Mouse (Mus musculus) neural tube, embryonic 15.5 days (tissue): Measurements from ENCODE around the gene BC024978. TPM values are rescaled to one million over a fixed set of nuclear protein-coding genes. Genes with fewer than 3 reads are reported as not detected.
A peak's percentile ranks its signal among the peaks of the same experiment; 100 is the strongest.

Source experiments
- ATAC-seq: fragments of 200-750 bp; cut with Nextera tagmentation; 2 replicates; pipeline ENCODE4 v1.8.0; 2017; ENCODE audit warnings: mild to moderate bottlenecking, moderate TSS enrichment, moderate library complexity; ENCODE audit not compliant: low FRiP score
- H3K27ac ChIP-seq: fragments of 300-500 bp; sonication (generic); replicated peaks from 2 replicates; pipeline ENCODE4 v1.5.1; 2015; ENCODE audit warnings: mild to moderate bottlenecking, inconsistent platforms
- H3K27me3 ChIP-seq: fragments of 300-500 bp; sonication (generic); replicated peaks from 2 replicates; pipeline ENCODE4 v1.6.1; 2015; ENCODE audit warnings: inconsistent platforms
- H3K36me3 ChIP-seq: fragments of 300-500 bp; sonication (generic); 2 replicates; pipeline ENCODE4 v1.6.1; 2015; ENCODE audit warnings: inconsistent platforms
- H3K4me1 ChIP-seq: fragments of 300-500 bp; sonication (generic); 2 replicates; pipeline ENCODE4 v1.6.1; 2015; ENCODE audit warnings: inconsistent platforms
- H3K4me2 ChIP-seq: fragments of 300-500 bp; sonication (generic); 2 replicates; pipeline ENCODE4 v1.6.1; 2015; ENCODE audit warnings: inconsistent platforms, mild to moderate bottlenecking, moderate library complexity
- H3K4me3 ChIP-seq: fragments of 300-500 bp; sonication (generic); replicated peaks from 2 replicates; pipeline ENCODE4 v1.5.1; 2015; ENCODE audit warnings: mild to moderate bottlenecking, inconsistent platforms
- H3K9ac ChIP-seq: fragments of 300-500 bp; sonication (generic); replicated peaks from 2 replicates; pipeline ENCODE4 v1.6.1; 2015; ENCODE audit warnings: mild to moderate bottlenecking, inconsistent platforms
- H3K9me3 ChIP-seq: fragments of 300-500 bp; sonication (generic); replicated peaks from 2 replicates; pipeline ENCODE4 v1.6.1; 2016; ENCODE audit warnings: inconsistent platforms
- WGBS: fragments of 180-500 bp; shearing (Covaris S2); methylation state at CpG from one replicate; pipeline ENCODE4 v1.1.7; 2015; ENCODE audit warnings: mixed read lengths; 5-methylcytosine and 5-hydroxymethylcytosine counted together
- microRNA counts: library from miRNA; unstranded; fragments of <30 nt; microRNA quantifications from one replicate; lab custom pipeline; 2016
- microRNA-seq: library from miRNA; unstranded; fragments of <30 nt; microRNA quantifications from one replicate; pipeline ENCODE4, GENCODE M21; 2017
- polyA plus RNA-seq: library from polyadenylated mRNA; unstranded; fragments of >200 nt; fragmentation: Nextera tagmentation; extraction: Ambion mirVana; gene quantifications from 2 replicates; pipeline ENCODE4 v1.2.1, GENCODE M21; 2015

BC024978 gene
- polyA plus RNA-seq, 1 experiment from 2014 or later = 3.4 TPM

DNA sequence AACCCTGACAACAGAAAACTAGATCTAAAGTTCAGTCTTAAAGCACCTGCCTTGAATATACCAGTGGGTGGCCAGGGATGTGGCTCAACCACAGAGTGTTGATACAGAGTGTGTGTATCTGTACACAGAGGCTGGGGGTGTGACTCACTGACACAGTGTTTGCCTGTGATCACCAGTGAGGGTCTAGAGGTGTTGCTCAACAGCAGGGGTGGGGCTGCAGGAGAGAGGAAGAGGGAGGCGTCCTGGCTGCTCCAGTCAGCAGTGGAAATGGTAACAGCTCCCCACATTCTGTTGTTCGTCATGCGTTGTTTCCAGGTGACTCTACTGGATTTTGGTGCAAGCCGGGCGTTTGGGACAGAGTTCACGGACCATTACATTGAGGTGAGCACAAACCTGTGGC lies 56.4 kb downstream of the BC024978 start:
- Histone ChIP-seq H3K36me3 (peaks cover 30% of the 10 kb centered on the region), H3K9me3 (no peaks in the 10 kb centered on the region), H3K4me3 (no peak overlapping the region), H3K4me1 (peaks cover 8% of the 10 kb centered on the region), H3K27ac (no peak overlapping the region), H3K4me2 (no peak overlapping the region), H3K9ac (no peak overlapping the region), H3K27me3 (no peaks in the 10 kb centered on the region)
- ATAC-seq = no peak
- 89% methylated on average over 6 of the region's 6 CpGs for WGBS

DNA sequence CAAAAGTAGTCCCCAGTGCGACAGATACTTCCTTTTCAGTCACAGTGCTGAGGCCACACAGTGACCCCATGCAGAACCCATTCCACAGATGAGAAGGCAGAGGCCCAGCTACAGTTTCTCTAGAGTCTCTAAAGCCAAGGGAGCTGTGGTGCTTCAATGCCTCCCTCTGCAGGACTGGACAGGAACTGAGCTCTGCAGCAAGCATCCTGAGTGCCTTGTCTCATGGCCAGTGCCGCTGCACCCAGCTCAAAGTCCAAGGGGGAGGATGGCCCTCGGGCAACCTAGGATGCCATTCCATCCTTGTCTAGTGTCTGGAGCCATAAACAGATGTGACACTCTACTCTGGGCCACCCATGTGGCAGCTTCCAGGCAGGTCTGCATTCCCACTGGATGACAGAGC lies 60.1 kb downstream of the BC024978 start:
- no peak for ATAC-seq
- peaks cover 17% of the 10 kb centered on the region for H3K36me3 ChIP-seq
- 83% methylated on average over 3 of the region's 3 CpGs for WGBS
- H3K4me1 ChIP-seq = peaks cover 33% of the 10 kb centered on the region
- no peak overlapping the region for H3K27ac ChIP-seq
- H3K27me3 ChIP-seq = no peaks in the 10 kb centered on the region
- no peak overlapping the region for H3K9ac ChIP-seq
- H3K9me3 ChIP-seq = no peaks in the 10 kb centered on the region
- H3K4me3 ChIP-seq = no peak overlapping the region
- no peak overlapping the region for H3K4me2 ChIP-seq

DNA sequence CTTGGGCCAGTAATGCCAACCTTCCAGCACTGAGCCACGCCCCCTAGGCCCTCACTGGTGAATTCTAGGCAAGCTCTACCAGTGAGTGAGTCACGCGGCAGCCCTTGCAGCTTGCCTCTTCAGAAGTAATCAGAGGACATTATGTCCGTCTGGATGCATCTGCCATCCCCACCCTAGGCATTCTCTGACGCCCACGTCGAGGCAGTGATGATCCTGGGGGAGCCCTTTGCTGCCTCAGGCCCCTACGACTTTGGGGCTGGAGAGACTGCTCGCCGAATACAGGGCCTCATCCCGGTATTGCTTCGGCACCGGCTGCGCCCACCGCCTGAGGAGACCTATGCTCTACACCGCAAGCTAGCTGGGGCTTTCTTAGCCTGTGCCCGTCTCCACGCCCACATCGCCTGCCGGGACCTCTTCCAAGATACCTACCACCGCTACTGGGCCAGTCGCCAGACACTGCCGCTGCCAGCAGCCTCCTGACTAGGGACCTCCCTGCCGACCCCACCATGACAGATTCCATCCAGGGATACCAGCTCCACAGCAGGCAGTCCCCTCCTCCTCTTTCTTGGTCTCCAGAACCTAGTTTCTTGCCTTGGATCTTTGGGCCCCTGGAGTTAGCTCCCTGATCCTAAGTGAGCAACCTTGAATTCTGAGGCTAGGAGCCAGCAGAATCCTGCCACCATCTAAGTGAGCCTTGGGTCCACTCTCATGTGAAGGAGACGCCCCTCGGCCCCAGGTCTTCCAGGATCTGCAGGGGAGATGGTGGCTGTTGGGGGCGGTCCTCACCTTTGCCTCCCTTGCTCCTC lies 61.7 kb downstream of the BC024978 start:
- H3K9ac ChIP-seq = no peak overlapping the region
- H3K4me2 ChIP-seq = peak overlapping the region; percentile 84
- WGBS = 11% methylated on average over 27 of the region's 27 CpGs

DNA sequence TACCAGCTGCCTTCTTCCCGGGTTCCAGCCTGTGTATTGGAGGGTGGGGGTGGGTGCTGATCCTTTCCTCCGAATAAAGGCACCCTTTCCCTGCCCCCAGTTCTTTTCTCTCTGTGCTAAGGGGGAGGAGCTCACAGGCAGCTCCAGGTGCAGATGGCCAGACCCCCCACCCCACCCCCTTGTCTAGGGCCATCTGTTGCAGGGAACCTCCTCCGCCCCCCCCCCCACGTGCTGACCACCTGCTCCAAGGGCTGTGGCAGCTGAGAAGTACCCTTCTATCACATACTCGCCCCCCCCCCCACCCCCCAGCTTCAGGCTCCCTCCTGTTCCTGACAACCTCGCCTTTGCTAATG lies 62.2 kb downstream of the BC024978 start:
- 0% methylated on average over 5 of the region's 6 CpGs for WGBS
- Histone ChIP-seq H3K9ac (peak overlapping the region; percentile 87; the same call in 1 of the 2 replicates), H3K4me1 (peaks cover 46% of the 10 kb centered on the region)

More for the DNA sequence above, 61.7 kb downstream of the BC024978 start:
- Histone ChIP-seq H3K4me3 (peak overlapping the region; percentile 72; the same call in 1 of the 2 replicates), H3K27ac (peak overlapping the region; percentile 81), H3K36me3 (peaks cover 10% of the 10 kb centered on the region), H3K4me1 (peaks cover 46% of the 10 kb centered on the region), H3K27me3 (no peaks in the 10 kb centered on the region), H3K9me3 (no peaks in the 10 kb centered on the region)
- ATAC-seq = no peak

DNA sequence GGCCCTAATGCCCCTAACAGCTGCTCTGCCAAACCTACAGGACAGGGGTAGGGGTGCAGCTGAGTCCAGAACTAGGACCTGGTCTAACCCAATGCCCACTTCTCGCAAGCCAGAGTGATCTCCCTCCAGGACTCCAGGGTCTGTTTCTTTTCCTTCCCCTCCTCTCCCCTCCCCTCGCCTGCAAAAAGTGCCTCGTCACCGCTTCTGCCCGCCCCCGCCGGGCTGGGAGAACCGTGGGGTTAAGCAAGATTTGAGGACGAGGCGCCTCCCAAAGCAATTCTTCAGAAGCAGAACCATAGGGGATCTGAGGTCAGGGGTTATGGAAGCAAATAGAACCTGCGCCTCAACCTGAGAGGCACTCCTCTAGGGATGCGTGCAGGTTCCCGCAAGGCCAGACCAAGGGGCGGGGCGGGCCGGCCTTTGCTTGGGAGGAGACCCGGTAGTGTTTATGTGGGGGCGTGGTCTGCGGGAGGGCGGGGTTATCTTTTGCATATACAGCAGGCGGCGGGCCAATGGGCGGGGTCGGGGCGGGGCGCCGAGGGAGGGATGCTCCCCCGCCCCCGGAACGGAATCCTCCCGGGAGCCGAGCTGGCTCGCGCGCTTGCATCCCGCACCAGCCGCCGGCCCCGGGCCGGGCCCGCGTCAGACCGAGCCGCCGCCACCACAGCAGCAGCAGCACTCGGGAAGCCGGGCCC lies 62.8 kb downstream of the BC024978 start, which contains the start of gene Numbl:
Gene Numbl (plus strand): TSS at position 229 of the 695 bp plus-strand sequence.
- peaks cover 15% of the 10 kb centered on the region for H3K36me3 ChIP-seq
- peak within 1 kb of the TSS; percentile 72 for H3K4me3 ChIP-seq
- H3K4me1 ChIP-seq = peaks cover 46% of the 10 kb centered on the region
- ATAC-seq = peak; percentile 79
- no peaks in the 10 kb centered on the region for H3K27me3 ChIP-seq
- H3K4me2 ChIP-seq = peak within 1 kb of the TSS; percentile 84
- H3K9me3 ChIP-seq = no peaks in the 10 kb centered on the region
- under 1% methylated on average over 44 of the region's 47 CpGs for WGBS
- H3K9ac ChIP-seq = peak within 1 kb of the TSS; percentile 87
- peak within 1 kb of the TSS; percentile 90 for H3K27ac ChIP-seq

More for the DNA sequence above, 62.2 kb downstream of the BC024978 start:
- Histone ChIP-seq H3K27ac (peak overlapping the region; percentile 90), H3K4me2 (peak overlapping the region; percentile 84), H3K4me3 (peak overlapping the region; percentile 72), H3K9me3 (no peaks in the 10 kb centered on the region), H3K36me3 (peaks cover 13% of the 10 kb centered on the region), H3K27me3 (no peaks in the 10 kb centered on the region)
- no peak for ATAC-seq

DNA sequence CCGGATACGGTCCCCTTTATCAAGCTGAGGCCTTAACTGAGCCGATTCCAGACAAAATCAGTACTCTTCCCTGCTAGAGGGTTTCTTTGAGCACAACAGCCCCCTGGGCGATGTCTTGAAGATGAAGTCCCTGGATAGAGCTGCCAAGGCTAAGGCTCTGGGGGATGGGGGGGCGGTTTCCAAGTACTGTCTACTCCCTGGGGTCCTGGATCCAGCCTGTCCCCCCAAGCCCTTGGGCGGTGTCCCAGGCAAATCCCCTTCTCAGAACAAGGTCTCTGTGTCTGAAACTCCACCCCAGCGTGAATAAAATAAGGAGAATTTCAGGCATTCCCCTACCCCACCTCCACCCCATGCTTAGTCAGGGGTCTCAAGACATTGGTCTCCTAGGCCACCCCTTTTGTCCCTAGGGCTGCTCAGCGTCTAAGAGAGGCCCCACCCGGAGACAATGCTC lies 63.7 kb downstream of the BC024978 start:
- H3K36me3 ChIP-seq = peaks cover 23% of the 10 kb centered on the region
- ATAC-seq = peak; percentile 22
- 5% methylated on average over 9 of the region's 9 CpGs for WGBS

DNA sequence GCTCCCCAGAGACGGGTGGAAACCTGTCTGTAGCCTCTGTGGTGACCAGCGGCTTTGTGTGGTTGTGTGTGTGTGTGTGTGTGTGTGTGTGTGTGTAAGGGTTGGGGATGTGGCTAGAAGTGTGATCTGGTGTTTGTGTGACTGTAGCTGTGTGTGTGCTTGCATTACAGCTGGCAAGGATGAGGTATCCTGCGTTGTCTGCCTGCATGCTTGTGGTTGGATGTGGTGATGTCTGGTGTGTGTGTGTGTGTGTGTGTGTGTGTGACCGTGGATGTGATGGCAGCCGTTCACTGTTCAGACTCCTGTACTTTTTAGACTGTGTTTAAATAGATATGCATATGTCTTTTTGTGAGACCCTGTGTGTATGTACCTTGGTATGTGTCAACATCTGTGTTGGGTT lies 64.2 kb downstream of the BC024978 start:
- peaks cover 28% of the 10 kb centered on the region for H3K36me3 ChIP-seq
- H3K4me1 ChIP-seq = peaks cover 46% of the 10 kb centered on the region
- no peaks in the 10 kb centered on the region for H3K27me3 ChIP-seq
- peak; percentile 10; the same call in 1 of the 2 replicates for ATAC-seq
- peak overlapping the region; percentile 84 for H3K4me2 ChIP-seq
- peak overlapping the region; percentile 90 for H3K27ac ChIP-seq
- peak overlapping the region; percentile 72 for H3K4me3 ChIP-seq
- WGBS = 15% methylated on average over 5 of the region's 5 CpGs
- peak overlapping the region; percentile 87 for H3K9ac ChIP-seq
- no peaks in the 10 kb centered on the region for H3K9me3 ChIP-seq

More for the DNA sequence above, 63.7 kb downstream of the BC024978 start:
- no peaks in the 10 kb centered on the region for H3K27me3 ChIP-seq
- H3K4me3 ChIP-seq = peak overlapping the region; percentile 72
- peaks cover 46% of the 10 kb centered on the region for H3K4me1 ChIP-seq
- H3K4me2 ChIP-seq = peak overlapping the region; percentile 84
- H3K9me3 ChIP-seq = no peaks in the 10 kb centered on the region
- peak overlapping the region; percentile 90 for H3K27ac ChIP-seq
- peak overlapping the region; percentile 87 for H3K9ac ChIP-seq

MicroRNA genes within 50 kb of the gene (microRNA counts, 519-probe panel; counts per million panel counts)
- not detected for microRNA mmu-miR-1191 (lab: Ali Mortazavi, UCI)

Small RNAs within 50 kb of the gene (microRNA-seq; reads per million reads assigned to microRNA genes)
- 1.4 reads per million for gene Mir1191
- not detected for gene Mir3101

Other genes starting within 250 kb of the BC024978 start
- gene Cyp2a12, start 166.7 kb upstream of the BC024978 start, polyA plus RNA-seq = not detected in 2 replicates
- gene Cyp2f2, start 75.9 kb upstream of the BC024978 start, polyA plus RNA-seq = 0.56 TPM in 1 of 2 replicates, not detected in the other
- gene Cyp2t4, start 42.1 kb upstream of the BC024978 start, polyA plus RNA-seq = 0.10 and 0.36 TPM in 2 replicates
- gene Egln2, start 29.0 kb upstream of the BC024978 start, polyA plus RNA-seq = 92.3 and 94.7 TPM in 2 replicates
- gene Rab4b, start 16.9 kb upstream of the BC024978 start, polyA plus RNA-seq = 105 and 109 TPM in 2 replicates
- 0.90 TPM in 1 of 2 replicates, not detected in the other for gene Gm21983, start 14.7 kb upstream of the BC024978 start, polyA plus RNA-seq
- 22.9 and 28.6 TPM in 2 replicates for gene Mia, start 14.6 kb upstream of the BC024978 start, polyA plus RNA-seq
- 176 and 193 TPM in 2 replicates for gene Snrpa, start 490 bp downstream of the BC024978 start, polyA plus RNA-seq
- 5.9 and 6.1 TPM in 2 replicates for gene Itpkc, start 32.9 kb downstream of the BC024978 start, polyA plus RNA-seq
- 20.1 and 20.9 TPM in 2 replicates for gene Coq8b, start 37.2 kb downstream of the BC024978 start, polyA plus RNA-seq
- gene Numbl, start 62.7 kb downstream of the BC024978 start, polyA plus RNA-seq = 47.7 and 60.7 TPM in 2 replicates
- 10.7 and 17.8 TPM in 2 replicates for gene Ltbp4, start 141.9 kb downstream of the BC024978 start, polyA plus RNA-seq
- 28.9 and 33.4 TPM in 2 replicates for gene Shkbp1, start 160.2 kb downstream of the BC024978 start, polyA plus RNA-seq
- not detected in 2 replicates for gene Gm20479, start 161.6 kb downstream of the BC024978 start, polyA plus RNA-seq